Mouse (Mus musculus) left cerebral cortex, adult 8-10 months (tissue): ENCODE results near the gene Trabd2b. TPM values are rescaled to one million over a fixed set of nuclear protein-coding genes. Genes with fewer than 3 reads are reported as not detected.

ENCODE experiments used
- DNase-seq, 2 experiments: peaks; one replicate each; pipeline ENCODE4 v3.0.0; 2022; ENCODE audit warnings: low spot score in 2 of 2
- total RNA-seq, 4 experiments: library from RNA; stranded (reverse); gene quantifications; 2 replicates each; pipeline ENCODE4 v1.2.4; 2022

The Trabd2b gene
- total RNA-seq, 4 experiments from 2014 or later = 4.7 to 5.3 (median 4.9) TPM

DNA sequence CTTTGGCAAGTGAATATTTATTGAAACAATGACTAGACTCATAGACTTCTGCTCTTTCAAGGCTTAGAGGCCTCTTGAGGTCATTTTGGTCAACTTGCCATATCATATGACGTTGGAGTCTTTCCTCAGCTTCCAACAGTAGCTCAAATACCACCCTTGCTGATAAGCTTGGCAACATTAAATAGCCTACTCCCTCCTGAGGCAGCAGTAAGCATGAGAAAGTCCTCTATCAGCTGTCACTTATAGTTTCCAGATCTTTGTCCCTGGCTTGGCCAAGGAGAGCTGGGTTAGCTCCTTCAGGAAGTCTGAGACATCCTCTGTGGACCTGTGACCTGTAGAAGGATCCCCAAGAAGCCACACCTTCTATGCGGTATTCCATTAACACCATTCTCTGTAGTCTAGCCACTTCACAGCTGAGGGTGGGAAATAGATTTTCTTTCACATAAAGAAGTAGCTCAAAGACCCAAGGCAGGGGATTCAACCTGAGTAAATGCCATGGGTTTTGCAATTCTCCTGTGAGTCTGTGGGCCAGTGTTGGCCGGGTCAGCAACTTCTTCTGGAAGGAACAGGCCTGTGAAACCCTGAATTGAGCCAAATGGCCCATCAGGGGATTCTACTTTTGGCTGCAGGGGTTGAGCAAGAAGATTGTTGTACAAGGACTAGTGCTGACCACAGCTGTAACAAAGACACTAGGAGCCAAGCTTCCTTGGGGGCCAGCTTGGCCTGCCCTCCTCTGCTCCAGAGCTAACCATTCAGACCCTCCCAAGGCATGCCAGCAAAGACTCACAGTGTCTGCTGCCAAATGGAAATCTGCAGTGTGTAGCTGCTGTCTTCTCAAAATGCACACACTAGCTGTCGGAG lies 127.6 kb downstream of the Trabd2b start:
- no peak for DNase-seq

DNA sequence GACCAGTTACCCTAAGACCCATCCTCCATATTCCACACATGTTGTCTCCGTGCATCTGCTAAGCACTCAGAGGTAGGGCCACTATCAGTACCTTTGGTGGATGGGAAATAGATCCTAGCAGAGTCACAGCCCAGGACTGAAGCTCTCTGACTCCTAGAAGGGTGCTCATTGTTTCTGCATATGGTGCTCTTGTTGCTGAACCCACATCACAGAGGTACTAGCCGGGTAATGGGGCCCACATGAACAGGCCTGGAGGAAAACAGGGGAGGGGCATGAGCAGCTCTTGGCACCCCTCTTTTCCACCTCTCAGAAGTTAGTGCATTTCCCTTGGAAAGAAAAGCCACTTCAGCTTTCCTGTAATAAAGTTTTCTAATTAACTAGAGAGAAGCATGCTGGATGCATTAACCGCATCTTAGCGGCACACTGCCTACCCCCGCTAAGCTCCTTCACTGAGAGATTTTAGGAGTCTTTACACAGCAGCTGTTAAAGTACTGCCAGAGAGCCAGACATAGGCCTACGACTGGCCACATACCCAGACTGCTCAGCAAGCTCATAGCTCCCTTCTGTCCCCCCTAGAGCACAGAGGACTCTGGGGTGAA lies 131.0 kb downstream of the Trabd2b start:
- no peak for DNase-seq

DNA sequence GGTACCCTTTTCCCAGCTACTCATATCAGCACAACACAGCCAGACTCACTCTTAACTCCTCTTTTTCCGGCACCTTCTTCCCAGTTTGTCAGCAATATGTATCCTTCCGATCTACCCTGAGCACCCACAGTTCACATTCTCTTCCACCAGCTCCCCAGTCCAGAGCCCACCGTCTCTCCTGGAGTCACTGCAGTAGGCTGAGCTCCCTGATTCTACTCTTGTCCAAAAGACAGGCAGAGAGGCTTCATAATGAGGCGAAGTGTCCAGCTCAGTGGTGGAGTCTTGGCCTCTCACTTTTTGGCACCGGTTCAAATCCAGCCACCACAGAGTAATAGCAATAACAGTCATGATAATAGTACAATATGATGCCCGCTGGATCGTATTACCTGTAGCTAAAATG lies 133.5 kb downstream of the Trabd2b start:
- no peak for DNase-seq

DNA sequence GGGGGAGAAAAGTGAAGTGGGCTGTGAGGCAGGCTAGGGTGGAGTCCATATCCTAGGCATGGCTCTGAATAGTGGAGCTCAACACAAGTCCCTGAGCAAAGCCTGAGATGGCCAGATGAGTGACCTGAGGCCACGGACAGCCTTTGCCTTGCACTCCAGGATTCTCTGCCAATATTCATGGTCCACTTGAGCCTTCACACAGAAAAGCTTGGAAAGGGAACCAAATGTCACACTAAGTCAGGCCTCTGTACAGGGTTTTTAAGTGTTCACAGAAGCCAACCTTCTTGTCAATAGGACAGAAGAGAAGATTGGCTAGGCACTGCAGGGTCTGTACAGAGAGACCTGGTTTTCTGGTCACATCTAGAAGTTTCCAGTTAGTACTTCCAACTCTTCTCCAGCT lies 134.7 kb downstream of the Trabd2b start:
- no peak for DNase-seq

DNA sequence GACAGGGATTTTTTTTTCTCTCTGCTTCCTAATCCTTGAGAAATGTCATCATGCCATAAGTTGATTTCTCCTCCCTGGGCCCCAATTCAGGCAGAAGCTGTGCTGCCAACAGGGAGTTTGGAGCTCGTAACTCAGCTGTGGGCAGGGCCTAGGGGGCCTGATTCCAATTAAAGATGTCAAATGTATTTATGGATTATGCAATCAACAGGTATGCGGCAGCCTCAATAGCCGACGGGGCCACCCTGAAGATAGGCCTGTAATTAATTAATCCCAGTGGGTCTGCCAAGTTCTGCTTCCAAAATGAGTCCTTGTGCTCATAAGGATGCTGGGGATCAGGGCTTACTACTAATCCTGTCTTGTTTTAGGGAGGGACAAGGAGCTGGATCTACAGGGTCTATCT lies 135.6 kb downstream of the Trabd2b start:
- DNase-seq = no peak

DNA sequence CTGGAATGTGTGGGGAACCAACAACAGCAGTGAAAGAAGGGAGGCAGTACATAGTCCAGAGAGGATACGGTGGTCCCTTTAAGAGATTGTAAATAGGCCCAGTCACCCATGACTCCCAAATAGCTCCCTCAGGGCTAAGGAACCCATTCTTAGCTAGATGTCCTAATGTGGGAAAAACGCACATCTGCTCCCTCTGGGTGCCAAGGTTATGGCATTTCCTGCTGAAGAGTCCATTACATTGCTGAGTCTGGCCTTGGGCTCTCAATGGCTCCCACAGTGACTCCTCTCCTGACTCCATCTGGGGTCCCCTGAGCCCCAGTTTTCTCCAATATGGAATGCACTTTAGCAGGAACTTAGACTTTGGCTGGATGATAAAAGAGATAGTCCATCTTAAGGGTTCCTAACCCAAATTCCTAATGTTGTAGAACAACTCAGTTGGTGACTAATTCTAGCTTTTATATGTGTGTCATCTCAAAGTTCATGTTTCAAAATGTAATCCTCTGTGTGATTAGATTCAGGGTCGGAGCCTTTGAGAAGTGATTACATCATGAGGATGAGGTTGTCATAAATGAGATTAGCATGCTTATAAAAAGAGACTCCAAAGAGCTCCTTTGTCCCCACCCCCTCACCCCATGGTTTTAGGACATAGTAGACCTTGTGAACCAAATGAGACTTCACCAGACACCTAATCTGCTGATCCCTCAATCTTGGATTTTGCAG lies 139.1 kb downstream of the Trabd2b start:
- DNase-seq = no peak

GRCm38 (mm10) chr4:114547658-114548448 lies 141.3 kb downstream of the Trabd2b start:
- no peak for DNase-seq

DNA sequence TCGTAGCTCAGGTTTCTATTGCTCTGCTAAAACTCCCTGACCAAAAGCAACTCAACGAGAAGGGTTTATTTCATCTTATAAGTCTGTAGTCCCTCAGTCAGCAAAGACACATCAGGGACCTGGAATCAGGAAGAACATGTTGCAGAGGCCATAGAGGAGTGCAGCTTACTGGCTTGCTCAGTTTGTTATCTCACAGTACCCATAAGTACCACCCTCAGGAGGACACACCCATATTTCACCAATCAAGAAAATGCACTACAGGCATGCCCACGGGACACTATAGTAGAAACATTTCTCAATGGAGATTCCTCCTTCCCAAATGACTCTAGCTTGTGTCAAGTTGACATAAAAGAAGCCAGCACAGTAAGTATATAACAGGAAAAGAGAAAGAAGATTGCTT lies 143.0 kb downstream of the Trabd2b start:
- DNase-seq = no peak

DNA sequence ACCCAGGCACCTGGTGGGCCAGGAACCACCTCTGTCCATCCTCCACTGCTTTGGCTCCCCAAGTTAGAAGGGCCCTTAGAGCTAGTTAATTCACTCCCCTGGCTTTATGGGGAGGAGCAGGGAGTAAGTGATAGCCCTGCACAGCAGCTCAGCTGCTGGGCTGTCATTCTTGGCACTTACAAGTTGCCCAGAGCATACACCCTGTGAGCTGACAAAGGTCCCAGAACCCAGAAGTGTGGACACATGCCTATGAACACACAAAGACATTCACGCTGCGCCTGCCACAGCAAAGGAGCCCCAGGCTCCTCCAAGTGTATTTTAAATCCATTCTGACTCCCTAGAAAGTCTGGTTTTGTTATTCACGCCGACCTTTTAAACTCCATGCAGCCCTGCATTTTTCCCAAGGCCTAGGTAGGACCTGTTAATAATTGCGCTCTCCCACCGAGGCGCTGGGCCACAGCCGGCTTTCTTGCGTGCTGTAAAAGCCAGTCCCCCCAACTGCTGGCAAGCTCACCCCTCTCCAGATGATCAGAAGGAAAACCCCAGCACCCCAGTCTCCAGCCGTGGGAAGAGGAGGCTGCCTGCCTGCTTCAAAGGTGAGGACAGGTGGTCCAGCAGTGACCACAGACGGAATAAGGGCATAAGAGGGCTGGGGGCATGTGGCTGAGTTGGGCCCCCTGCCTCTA lies 144.1 kb downstream of the Trabd2b start:
- DNase-seq = no peak

GRCm38 (mm10) chr4:114556880-114557279 lies 150.4 kb downstream of the Trabd2b start:
- no peak for DNase-seq

DNA sequence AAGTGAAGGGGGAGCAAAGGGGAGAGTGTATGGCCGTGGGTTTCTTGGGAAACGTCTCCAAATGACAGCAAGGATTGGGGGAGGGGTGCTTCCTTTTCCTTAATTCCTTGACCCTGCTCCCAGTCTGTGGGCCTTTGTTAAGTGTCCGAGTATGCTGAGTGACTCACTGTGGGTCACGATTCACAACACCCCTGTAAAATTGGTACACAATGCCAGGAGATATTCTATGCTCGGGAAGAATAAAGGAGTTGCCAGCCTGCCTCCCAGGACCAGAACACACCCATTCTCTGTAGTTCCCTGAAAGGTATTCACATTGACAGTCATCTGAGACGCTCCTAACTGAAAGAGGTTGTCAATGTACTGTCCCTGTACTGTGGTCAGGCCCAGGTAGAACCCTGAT lies 151.2 kb downstream of the Trabd2b start:
- DNase-seq = no peak

DNA sequence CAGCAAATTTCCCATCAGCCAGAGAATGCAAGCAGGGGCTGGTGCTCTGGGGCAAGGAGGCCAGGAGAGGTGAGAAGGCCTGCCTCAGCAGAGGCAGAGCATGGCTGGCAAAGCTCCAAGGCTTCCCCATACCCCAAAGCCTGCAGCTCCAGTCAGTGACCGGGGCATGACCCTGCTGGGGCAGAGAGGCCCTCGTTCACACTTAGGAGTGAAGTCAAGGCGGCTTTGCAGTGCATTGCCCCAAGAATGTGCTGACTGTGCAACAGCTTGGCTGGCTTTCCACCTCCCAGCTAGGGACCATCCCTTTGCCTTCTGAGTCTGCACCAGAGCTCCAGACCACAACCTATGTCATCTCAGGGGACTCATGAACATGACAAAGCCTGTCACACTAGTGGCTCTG lies 152.0 kb downstream of the Trabd2b start:
- DNase-seq = no peak

- DNase-seq = no peak
Observed at GRCm38 (mm10) chr4:114560638-114561216, 154.2 kb downstream of the Trabd2b start.

GRCm38 (mm10) chr4:114564131-114564695 lies 157.7 kb downstream of the Trabd2b start:
- DNase-seq = no peak

- no peak for DNase-seq
Observed at GRCm38 (mm10) chr4:114567594-114567993, 161.1 kb downstream of the Trabd2b start.

- no peak for DNase-seq
Observed at GRCm38 (mm10) chr4:114568081-114568605, 161.6 kb downstream of the Trabd2b start.

DNA sequence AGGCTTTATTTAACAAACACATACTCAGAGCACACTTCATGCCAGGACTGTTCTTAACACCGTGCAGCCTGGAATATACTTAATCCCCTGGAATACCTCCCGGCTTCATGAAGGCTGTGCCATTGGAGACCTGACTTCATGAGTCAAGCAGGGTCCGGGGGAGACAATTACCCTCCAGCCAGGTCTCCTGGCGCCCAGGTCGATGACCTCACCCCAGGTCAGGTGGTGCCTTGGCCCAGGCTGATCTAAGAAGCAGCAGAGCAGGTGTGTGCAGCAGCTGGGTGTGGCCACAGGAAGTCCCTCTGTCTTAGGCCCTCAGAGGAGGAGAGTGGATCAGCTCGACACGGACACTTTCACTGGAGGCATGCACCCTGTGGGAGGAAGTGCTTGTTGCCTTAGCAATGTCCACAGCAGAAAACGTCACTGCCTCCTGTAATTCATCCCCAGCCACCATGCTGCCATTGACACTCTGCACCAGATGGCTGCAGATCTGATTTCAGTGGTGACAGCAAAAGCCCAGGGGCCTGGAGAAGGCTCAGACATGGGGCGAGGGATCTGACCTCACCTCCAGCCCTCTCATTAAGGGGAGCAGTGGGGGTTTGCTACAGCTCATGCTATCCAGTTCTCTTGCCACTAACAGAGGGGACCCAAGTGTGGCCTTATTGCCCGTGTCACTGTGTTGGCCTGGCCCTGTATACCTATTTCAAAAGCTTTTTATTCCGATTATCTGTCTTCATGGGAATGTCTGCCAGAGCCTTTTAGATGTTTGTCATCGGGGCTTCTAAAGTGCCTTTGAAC lies 171.8 kb downstream of the Trabd2b start:
- DNase-seq = no peak

DNA sequence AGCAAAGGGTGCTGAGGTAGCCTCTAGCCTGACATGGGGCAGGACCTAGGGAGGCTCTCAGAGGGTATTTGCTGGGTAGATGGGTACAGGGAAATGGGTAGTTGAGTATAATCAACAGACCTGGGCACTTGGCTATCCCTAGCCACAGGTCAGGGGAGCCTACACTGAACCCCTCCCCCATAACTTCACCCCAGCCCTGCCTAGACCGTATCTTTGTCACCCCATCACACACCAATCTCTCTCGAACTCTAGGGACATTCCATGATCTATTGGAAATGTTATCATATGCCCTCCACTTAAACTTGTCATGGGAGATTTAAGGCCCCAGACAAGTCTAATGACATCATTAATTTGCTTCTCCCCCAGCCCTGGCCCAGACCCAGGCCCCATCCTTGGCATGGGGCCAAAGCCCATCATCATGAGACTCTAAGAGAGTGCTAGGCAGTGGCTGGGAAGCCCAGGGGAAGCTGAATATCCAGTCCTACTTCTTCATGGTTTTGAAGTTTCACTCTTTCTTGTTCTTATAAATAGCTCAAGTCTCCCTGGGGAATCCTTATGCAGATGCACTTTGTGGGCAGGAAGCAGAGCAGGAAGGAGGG lies 177.1 kb downstream of the Trabd2b start:
- no peak for DNase-seq

GRCm38 (mm10) chr4:114584686-114585085 lies 178.2 kb downstream of the Trabd2b start:
- no peak for DNase-seq
